Mouse (Mus musculus) CH12.LX (cell line): ENCODE data around the gene Dnal1.

Experiments
- CTCF ChIP-seq, 2 experiments: IDR thresholded peaks in 1 of 2; conservative IDR thresholded peaks in 1 of 2; 2 replicates each; pipeline ENCODE4 v1.5.1; 2011 to 2012; ENCODE audit warnings: low read depth in 2 of 2, low read length in 2 of 2, improper control_type of control experiment in 1 of 2, inconsistent platforms in 1 of 2, mild to moderate bottlenecking in 1 of 2, moderate library complexity in 1 of 2
- ELF1 ChIP-seq: IDR thresholded peaks from 2 replicates; pipeline ENCODE4 v1.6.1; 2014; ENCODE audit warnings: low read depth, mild to moderate bottlenecking, inconsistent platforms, low read length, improper control_type of control experiment
- EP300 ChIP-seq: IDR thresholded peaks from 2 replicates; pipeline ENCODE4 v1.6.1; 2011; ENCODE audit warnings: low read length, improper control_type of control experiment
- HCFC1 ChIP-seq: IDR thresholded peaks from 2 replicates; pipeline ENCODE4 v1.6.1; 2012; ENCODE audit warnings: low read depth, mild to moderate bottlenecking, inconsistent platforms, low read length, improper control_type of control experiment
- POLR2A ChIP-seq: IDR thresholded peaks from 2 replicates; pipeline ENCODE4 v1.6.1; 2011; ENCODE audit warnings: low read depth, mild to moderate bottlenecking, improper control_type of control experiment, low read length
- RCOR1 ChIP-seq: conservative IDR thresholded peaks from 2 replicates; pipeline ENCODE4 v1.6.1; 2012; ENCODE audit warnings: low read depth, mild to moderate bottlenecking, inconsistent platforms, low read length, improper control_type of control experiment
- ZNF384 ChIP-seq: IDR thresholded peaks from 2 replicates; pipeline ENCODE4 v1.6.1; 2012; ENCODE audit warnings: low read depth, low read length, improper control_type of control experiment, inconsistent platforms

- TF ChIP-seq CTCF (conservative IDR thresholded peaks at IDR 0.05 in 1 of 2, IDR thresholded peaks at IDR 0.05 in 1 of 2; ENCODE audit: low read depth in 2 of 2, low read length in 2 of 2) = no peak
- no peak for TF ChIP-seq ELF1
- no peak for TF ChIP-seq ZNF384
- TF ChIP-seq POLR2A = no peak
- no peak for TF ChIP-seq RCOR1
- TF ChIP-seq HCFC1 = no peak
- no peak for TF ChIP-seq EP300
Observed at GRCm38 (mm10) chr12:84174190-84174811, 60.1 kb downstream of the Dnal1 start.
